Mouse (Mus musculus): ENCODE data around the gene B3gnt7.

B3gnt7 gene

DNA sequence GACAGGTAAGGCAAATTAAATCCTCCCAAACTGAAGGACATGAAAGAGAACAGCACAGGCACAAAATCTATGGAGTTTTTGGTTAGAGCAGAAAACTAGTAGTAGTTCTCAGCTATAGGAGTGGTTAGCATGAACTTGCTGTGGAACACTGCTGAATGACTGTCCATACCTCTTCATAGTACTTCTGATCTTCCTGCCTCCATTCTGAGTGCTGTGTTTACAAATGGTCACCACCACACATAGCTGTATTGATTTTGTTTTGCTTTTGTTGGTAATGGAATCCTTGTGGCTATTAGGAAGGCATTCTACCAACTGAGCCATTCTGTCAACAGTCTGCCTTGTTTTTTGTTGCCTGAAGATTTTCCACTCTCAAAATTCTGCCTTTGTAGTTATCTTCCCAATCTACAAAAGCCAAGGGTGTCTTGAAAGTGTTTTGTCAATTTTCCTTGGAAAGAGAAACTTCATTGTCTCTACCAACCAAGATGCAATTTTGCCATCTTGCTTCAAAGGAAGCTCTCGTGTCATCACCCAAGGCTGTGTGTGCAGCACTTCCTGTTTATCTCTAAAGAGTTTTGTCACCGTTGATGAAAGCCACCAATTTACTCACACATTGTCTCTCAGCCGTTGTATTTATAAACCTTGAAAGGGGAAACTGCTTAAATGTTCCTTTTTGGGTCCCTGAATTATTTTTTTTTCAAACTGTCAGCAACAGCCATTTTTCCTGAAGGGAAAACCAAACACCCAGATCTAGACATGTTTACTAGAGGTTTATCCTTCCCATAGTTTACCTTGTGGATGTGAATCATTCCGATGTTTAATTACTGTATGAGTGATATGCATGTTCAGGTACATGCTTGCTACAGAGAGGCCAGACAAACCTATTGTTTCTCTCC lies 41.6 kb downstream of the B3gnt7 start:
- DNase-seq (ENCODE audit: low spot score in 2 of 2) = no peak

DNA sequence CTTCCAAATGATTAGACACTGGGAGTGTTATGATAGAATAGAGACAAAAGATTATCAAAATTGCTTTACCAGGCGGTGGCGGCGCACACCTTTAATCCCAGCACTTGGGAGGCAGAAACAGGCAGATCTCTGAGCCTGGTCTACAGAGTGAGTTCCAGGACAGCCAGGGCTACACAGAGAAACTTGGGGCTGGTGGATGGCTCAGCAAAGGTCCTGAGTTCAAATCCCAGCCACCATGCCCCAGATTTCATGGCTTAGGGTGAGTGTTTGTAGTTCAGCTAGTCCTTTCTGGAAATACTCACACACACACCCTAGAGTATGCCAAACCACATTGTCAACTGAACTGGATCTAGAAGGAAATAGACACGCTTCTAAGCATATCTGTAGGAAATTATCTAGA lies 42.4 kb downstream of the B3gnt7 start:
- no peak for DNase-seq (ENCODE audit: low spot score in 2 of 2)

DNA sequence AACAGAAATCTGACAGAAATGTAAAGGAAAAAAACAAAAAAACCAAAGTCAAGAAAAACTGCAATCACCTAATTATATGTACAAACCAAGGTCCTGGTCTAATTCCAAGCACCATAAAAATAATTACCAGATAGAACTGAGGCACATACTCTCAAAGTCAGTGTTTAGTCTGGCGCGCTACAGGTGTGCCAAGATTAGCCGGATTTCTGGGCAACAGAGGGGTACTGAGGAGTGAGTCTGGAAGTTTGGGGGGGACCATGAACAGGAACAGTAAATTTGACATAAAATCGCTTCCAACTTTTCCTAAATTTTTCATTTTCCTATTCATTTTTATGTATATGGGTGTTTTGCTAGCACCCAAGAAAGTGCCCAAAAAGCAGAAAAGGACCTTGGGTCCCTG lies 43.3 kb downstream of the B3gnt7 start:
- no peak for DNase-seq (ENCODE audit: low spot score in 2 of 2)

DNA sequence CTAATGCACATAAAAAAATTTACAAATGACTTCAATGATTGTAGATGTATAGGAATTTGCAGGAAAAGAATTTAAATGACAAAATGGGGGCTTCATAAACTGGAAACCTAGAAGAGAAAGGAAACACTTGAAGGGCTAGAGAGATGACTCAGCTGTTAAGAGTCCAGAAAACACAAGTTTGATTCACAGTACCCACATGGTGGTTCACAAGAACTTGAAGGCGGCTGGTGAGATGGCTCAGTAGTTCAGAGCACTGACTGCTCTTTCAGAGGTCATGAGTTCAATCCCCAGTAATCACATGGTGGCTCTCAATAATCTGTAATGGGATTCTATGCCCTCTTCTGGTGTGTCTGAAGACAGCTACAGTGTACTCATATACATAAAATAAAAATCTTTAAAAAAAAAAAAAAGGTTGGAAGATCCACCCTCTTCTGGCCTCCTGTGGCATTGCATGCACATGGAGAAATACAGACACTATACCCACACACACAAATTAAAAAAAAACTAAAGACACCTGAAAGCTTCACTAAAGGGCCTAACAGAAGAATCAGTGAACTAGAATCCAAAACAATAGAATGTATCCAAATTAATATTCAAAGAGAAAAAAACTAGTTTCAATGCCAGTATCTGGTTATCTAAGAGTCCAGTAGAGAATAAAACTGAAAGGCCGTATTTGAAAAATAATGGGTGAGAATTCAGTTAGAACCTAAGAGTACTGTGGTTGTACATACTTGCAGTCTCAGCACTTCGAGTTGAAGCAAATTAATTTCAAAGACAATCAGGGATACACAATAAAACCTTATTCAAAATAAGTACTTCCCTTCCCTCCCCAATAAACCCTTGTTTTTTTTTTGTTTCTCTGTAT lies 44.5 kb downstream of the B3gnt7 start:
- no peak for DNase-seq (ENCODE audit: low spot score in 2 of 2)

DNA sequence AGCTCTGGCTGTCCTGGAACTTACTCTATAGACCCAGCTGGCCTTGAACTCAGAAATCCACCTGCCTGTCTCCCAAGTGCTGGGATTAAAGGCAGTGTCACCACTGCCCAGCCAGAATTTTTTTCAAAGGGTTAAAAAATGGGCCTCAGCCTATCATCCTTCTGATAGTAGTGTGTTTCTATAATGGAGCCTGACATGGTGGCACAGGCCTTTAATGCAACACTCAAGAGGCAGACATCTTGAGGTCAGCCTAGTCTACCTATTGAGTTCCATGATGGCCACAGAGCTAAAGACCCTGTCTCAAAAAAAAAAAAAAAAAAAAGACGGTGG lies 45.0 kb downstream of the B3gnt7 start:
- no peak for DNase-seq (ENCODE audit: low spot score in 2 of 2)

DNA sequence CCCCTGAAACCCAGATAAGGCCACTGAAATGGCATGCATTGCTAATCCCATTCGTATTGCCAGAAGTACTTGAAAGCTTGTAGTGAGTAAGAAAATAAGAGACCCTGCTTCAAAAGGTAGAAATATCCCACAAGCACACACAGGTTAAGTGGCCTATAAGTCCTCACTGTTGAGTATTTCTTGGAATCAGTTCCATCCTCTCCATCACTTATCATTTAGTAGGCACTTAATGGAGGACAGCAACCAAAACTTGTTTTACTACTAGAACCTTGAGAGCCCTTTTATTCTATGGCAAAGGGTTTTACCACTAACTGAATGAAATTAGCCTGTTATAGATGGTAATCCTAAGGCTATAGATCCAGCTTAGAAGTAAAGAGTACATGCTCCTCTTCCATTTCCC lies 45.5 kb downstream of the B3gnt7 start:
- no peak for DNase-seq (ENCODE audit: low spot score in 2 of 2)

DNA sequence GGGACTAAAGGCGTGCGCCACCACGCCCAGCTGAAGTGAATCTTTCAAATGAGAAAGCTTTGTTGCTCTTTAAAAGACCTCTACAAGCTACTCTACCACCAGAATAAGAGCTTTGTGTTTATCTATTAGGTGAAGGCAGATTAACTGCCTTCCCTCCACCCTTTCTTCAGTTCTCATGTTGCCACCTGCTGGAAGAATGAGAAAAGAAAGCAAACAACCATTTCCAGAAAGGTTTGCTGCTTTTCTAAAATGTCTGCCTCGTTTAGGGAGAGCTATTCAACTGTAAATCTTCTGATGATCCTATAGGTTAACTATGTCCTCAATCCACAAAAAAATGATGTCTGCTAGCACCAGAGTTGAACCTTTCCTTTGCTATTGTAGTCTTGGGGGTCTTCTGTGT lies 46.2 kb downstream of the B3gnt7 start:
- DNase-seq (ENCODE audit: low spot score in 2 of 2) = no peak

DNA sequence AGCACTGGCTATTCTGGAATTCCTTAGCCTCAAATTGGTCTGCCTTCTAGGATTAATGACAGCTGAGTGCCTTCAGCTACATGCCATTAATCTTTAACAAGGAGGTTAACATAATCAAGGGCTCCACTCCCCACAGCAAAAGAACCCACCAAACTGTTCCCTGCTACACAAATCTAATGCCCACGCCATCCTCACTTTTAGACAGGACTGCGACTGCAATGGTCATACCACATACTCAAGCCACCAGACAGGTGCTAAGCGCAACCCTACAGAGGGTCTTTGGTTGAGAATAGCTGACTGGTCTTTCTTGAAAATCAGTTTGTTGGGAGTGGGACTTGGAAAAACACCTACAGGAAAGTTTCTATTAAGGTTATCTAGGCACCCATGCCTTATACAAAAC lies 46.6 kb downstream of the B3gnt7 start:
- DNase-seq (ENCODE audit: low spot score in 2 of 2) = no peak

DNA sequence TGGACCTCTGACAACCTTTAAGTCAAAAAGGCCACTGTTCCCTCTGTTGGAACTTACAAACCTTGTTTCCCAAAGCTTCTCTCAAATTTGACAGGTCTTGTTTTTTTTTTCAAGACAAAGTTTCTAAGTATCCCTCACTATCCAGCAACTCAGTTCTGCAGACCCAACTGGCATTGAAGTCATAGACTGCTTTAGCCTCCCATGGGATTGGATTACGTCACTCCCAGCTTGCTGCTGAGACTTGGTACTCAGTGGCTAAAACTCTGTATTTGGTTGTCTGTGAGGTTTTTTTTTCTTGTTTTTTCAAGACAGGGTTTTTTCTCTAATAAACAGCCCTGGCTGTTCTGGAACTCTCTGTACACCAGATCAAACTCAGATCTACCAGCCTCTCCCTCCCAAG lies 47.1 kb downstream of the B3gnt7 start:
- no peak for DNase-seq (ENCODE audit: low spot score in 2 of 2)

DNA sequence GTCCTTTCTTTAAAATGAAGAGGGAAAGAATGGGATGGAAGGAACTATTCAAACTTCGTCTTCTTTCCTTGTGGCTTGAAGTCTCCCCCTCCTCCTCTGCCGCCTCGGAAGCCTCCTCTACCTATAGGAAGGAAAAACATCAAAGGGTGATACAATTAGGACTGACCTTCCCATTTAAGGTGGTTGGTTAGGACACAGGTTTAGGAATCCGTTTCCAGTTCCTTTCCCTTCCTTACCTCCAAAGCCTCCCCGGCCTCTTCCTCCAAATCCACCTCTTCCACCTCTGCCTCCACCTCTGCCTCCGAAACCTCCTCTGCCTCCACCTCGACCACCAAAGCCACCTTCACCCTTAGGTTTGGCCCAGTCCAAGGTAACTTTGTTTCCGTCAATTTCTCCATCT lies 47.9 kb downstream of the B3gnt7 start:
- DNase-seq (ENCODE audit: low spot score in 2 of 2) = no peak

DNA sequence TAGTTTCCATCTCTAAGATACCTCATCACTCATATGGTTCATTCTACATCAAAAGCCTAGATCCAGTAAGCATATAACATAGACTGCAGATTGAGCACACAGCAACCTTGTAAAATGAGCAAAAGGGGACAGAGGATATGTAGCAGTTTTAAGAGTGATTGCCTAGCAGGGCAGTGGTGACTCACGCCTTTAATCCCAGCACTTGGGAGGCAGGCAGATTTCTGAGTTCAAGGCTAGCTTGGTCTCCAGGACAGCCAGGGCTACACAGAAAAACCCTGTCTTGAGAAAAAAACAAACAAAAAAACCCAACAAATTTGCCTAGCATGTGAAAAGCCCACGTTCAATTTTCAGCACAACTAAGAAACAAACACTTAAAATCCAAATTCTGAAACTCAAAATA lies 51.6 kb downstream of the B3gnt7 start:
- DNase-seq (ENCODE audit: low spot score in 2 of 2) = no peak

Data from spleen, postnatal 4 days (tissue).